Mouse (Mus musculus): ENCODE measurements around the gene Uchl3. TPM values are rescaled to one million over a fixed set of nuclear protein-coding genes. Genes with fewer than 3 reads are reported as not detected.

Uchl3 gene
- polyA plus RNA-seq, 1 experiment from 2014 or later = 294 TPM

- DNase-seq (no peak), ATAC-seq (ENCODE audit: low FRiP score, low TSS enrichment) (no peak)
- no peaks in the 10 kb centered on the region for H3K27me3 ChIP-seq (ENCODE audit: control insufficient read depth, insufficient read depth, low read length)
- WGBS = 93% methylated on average over 2 of the region's 2 CpGs
- no peaks in the 10 kb centered on the region for H3K9me3 ChIP-seq (ENCODE audit: control insufficient read depth, low read length)
- H3K27ac ChIP-seq (replicated peaks; ENCODE audit: low read depth, low read length) = no peak overlapping the region
- no peaks in the 10 kb centered on the region for H3K4me1 ChIP-seq (ENCODE audit: control insufficient read depth, insufficient read depth, low read length)
- H3K4me2 ChIP-seq (ENCODE audit: low read length) = no peak overlapping the region
- H3K36me3 ChIP-seq (ENCODE audit: control insufficient read depth, insufficient read depth, low read length) = peaks cover 30% of the 10 kb centered on the region
- no peak overlapping the region for H3K4me3 ChIP-seq (replicated peaks; ENCODE audit: low read depth, low read length)
- H3K9ac ChIP-seq (replicated peaks; ENCODE audit: low read length) = no peak overlapping the region
These were observed 23.2 kb upstream of the Uchl3 start for GRCm38 (mm10) chr14:101630548-101630947.

DNA sequence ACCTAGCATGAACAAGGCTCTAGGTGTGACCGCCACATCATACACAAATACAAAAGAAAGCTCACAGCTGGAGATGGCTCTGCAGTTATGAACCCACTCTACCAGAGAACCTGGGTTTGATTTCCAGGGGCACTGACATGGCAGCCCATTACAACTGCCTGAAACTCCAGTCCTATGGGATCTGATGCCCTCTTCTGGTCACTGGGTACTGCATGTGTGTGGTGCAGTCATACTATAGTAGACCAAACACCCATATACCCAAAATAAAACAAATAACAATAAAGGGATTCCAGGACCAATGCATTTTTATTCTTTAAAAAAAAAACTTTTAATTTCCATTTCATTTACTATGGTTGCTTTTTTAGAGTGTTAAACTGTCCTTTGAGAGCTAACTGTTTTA is 18.0 kb upstream of the Uchl3 start:
- H3K9me3 ChIP-seq (ENCODE audit: control insufficient read depth, low read length) = no peaks in the 10 kb centered on the region
- no peak overlapping the region for H3K4me2 ChIP-seq (ENCODE audit: low read length)
- peaks cover 31% of the 10 kb centered on the region for H3K36me3 ChIP-seq (ENCODE audit: control insufficient read depth, insufficient read depth, low read length)
- peaks cover 7% of the 10 kb centered on the region for H3K4me1 ChIP-seq (ENCODE audit: control insufficient read depth, insufficient read depth, low read length)
- no peak overlapping the region for H3K9ac ChIP-seq (replicated peaks; ENCODE audit: low read length)
- no peak overlapping the region for H3K4me3 ChIP-seq (replicated peaks; ENCODE audit: low read depth, low read length)
- ATAC-seq (ENCODE audit: low FRiP score, low TSS enrichment) (no peak), DNase-seq (no peak)
- H3K27me3 ChIP-seq (ENCODE audit: control insufficient read depth, insufficient read depth, low read length) = no peaks in the 10 kb centered on the region
- WGBS = 95% methylated on average over 1 of the region's 1 CpGs
- H3K27ac ChIP-seq (replicated peaks; ENCODE audit: low read depth, low read length) = no peak overlapping the region

DNA sequence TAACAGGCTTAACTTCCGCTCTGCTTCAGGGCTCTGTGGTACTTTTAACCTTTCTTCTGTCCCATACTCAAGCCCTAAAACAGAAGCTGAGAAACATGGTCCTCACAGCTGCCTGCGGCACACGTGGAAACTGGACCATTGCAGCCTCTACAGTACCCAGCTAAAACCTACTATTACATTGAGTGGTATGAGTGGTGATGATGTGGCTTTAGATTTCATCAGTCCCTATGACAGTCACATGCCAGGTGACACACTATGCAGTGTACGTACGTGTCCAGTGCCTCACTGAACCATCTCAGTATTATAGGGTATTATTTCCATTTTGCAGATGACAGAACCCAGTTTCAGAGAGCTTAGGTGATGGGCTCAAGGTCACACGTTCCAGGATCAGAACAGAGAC is 16.4 kb upstream of the Uchl3 start:
- 92% methylated on average over 6 of the region's 6 CpGs for WGBS
- H3K4me2 ChIP-seq (ENCODE audit: low read length) = no peak overlapping the region
- no peak overlapping the region for H3K9ac ChIP-seq (replicated peaks; ENCODE audit: low read length)
- no peak overlapping the region for H3K4me3 ChIP-seq (replicated peaks; ENCODE audit: low read depth, low read length)
- peaks cover 7% of the 10 kb centered on the region for H3K4me1 ChIP-seq (ENCODE audit: control insufficient read depth, insufficient read depth, low read length)
- ATAC-seq (ENCODE audit: low FRiP score, low TSS enrichment) = no peak
- peaks cover 23% of the 10 kb centered on the region for H3K36me3 ChIP-seq (ENCODE audit: control insufficient read depth, insufficient read depth, low read length)
- no peaks in the 10 kb centered on the region for H3K9me3 ChIP-seq (ENCODE audit: control insufficient read depth, low read length)
- DNase-seq = no peak
- H3K27ac ChIP-seq (replicated peaks; ENCODE audit: low read depth, low read length) = no peak overlapping the region
- no peaks in the 10 kb centered on the region for H3K27me3 ChIP-seq (ENCODE audit: control insufficient read depth, insufficient read depth, low read length)

GRCm38 (mm10) chr14:101640153-101640843 is 13.5 kb upstream of the Uchl3 start, which contains the start of gene Commd6:
Commd6 (minus strand) TSS chr14:101640686.
- Histone ChIP-seq H3K4me3 (replicated peaks; ENCODE audit: low read depth, low read length) (peak within 1 kb of the TSS; percentile 59), H3K9ac (replicated peaks; ENCODE audit: low read length) (peak within 1 kb of the TSS; percentile 68), H3K4me2 (ENCODE audit: low read length) (peak within 1 kb of the TSS; percentile 89), H3K9me3 (ENCODE audit: control insufficient read depth, low read length) (no peaks in the 10 kb centered on the region), H3K4me1 (ENCODE audit: control insufficient read depth, insufficient read depth, low read length) (peaks cover 7% of the 10 kb centered on the region), H3K27me3 (ENCODE audit: control insufficient read depth, insufficient read depth, low read length) (no peaks in the 10 kb centered on the region), H3K27ac (replicated peaks; ENCODE audit: low read depth, low read length) (peak within 1 kb of the TSS; percentile 88), H3K36me3 (ENCODE audit: control insufficient read depth, insufficient read depth, low read length) (peaks cover 4% of the 10 kb centered on the region; the same call in 1 of the 2 replicates)
- ATAC-seq (ENCODE audit: low FRiP score, low TSS enrichment) (peak; percentile 98), DNase-seq (peak; percentile 96)
- WGBS = under 1% methylated on average over 39 of the region's 39 CpGs

DNA sequence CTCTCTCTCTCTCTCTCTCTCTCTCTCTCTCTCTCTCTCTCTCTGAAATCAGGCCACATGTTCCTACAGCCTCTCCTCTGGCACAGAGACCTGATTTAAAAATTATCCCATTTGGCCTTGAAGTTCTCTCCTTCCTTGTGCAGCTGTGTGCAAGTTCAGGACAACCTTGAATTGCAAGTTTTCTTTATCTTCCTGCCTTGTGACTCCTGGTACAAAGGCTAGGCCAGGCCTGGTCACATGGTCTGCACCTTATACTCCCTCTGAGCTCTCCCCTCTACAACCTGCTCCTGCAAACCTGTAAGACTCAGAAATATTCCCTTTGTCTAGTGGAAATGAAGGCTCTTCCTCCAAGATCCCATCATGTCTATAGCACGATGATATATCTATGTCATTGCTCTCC is 8.8 kb upstream of the Uchl3 start:
- H3K36me3 ChIP-seq (ENCODE audit: control insufficient read depth, insufficient read depth, low read length) = no peaks in the 10 kb centered on the region
- H3K4me1 ChIP-seq (ENCODE audit: control insufficient read depth, insufficient read depth, low read length) = no peaks in the 10 kb centered on the region
- H3K4me3 ChIP-seq (replicated peaks; ENCODE audit: low read depth, low read length) = no peak overlapping the region
- H3K27ac ChIP-seq (replicated peaks; ENCODE audit: low read depth, low read length) = no peak overlapping the region
- WGBS = 81% methylated on average over 1 of the region's 1 CpGs
- H3K27me3 ChIP-seq (ENCODE audit: control insufficient read depth, insufficient read depth, low read length) = no peaks in the 10 kb centered on the region
- H3K9me3 ChIP-seq (ENCODE audit: control insufficient read depth, low read length) = no peaks in the 10 kb centered on the region
- ATAC-seq (ENCODE audit: low FRiP score, low TSS enrichment) (no peak), DNase-seq (no peak)
- H3K4me2 ChIP-seq (ENCODE audit: low read length) = no peak overlapping the region
- H3K9ac ChIP-seq (replicated peaks; ENCODE audit: low read length) = no peak overlapping the region

GRCm38 (mm10) chr14:101650551-101650950 is 3.2 kb upstream of the Uchl3 start:
- no peaks in the 10 kb centered on the region for H3K36me3 ChIP-seq (ENCODE audit: control insufficient read depth, insufficient read depth, low read length)
- no peak overlapping the region for H3K27ac ChIP-seq (replicated peaks; ENCODE audit: low read depth, low read length)
- 87% methylated on average over 4 of the region's 4 CpGs for WGBS
- DNase-seq (no peak), ATAC-seq (ENCODE audit: low FRiP score, low TSS enrichment) (no peak)
- H3K27me3 ChIP-seq (ENCODE audit: control insufficient read depth, insufficient read depth, low read length) = no peaks in the 10 kb centered on the region
- no peaks in the 10 kb centered on the region for H3K9me3 ChIP-seq (ENCODE audit: control insufficient read depth, low read length)
- no peak overlapping the region for H3K9ac ChIP-seq (replicated peaks; ENCODE audit: low read length)
- no peak overlapping the region for H3K4me2 ChIP-seq (ENCODE audit: low read length)
- no peak overlapping the region for H3K4me3 ChIP-seq (replicated peaks; ENCODE audit: low read depth, low read length)
- peaks cover 10% of the 10 kb centered on the region for H3K4me1 ChIP-seq (ENCODE audit: control insufficient read depth, insufficient read depth, low read length)

- peaks cover 11% of the 10 kb centered on the region for H3K4me1 ChIP-seq (ENCODE audit: control insufficient read depth, insufficient read depth, low read length)
- H3K9ac ChIP-seq (replicated peaks; ENCODE audit: low read length) = no peak overlapping the region
- ATAC-seq (ENCODE audit: low FRiP score, low TSS enrichment) (no peak), DNase-seq (no peak)
- H3K4me3 ChIP-seq (replicated peaks; ENCODE audit: low read depth, low read length) = no peak overlapping the region
- no peak overlapping the region for H3K27ac ChIP-seq (replicated peaks; ENCODE audit: low read depth, low read length)
- 96% methylated on average over 6 of the region's 6 CpGs for WGBS
- H3K9me3 ChIP-seq (ENCODE audit: control insufficient read depth, low read length) = no peaks in the 10 kb centered on the region
- H3K27me3 ChIP-seq (ENCODE audit: control insufficient read depth, insufficient read depth, low read length) = no peaks in the 10 kb centered on the region
- H3K36me3 ChIP-seq (ENCODE audit: control insufficient read depth, insufficient read depth, low read length) = 0 out of 2 replicates have a peak, but pooled peaks cover 3% of the 10 kb centered on the region
- H3K4me2 ChIP-seq (ENCODE audit: low read length) = no peak overlapping the region
These were observed 1.2 kb upstream of the Uchl3 start for GRCm38 (mm10) chr14:101652571-101652970.

GRCm38 (mm10) chr14:101654526-101654909 is 751 bp downstream of the Uchl3 start:
- WGBS = 0% methylated on average over 10 of the region's 10 CpGs
- H3K9me3 ChIP-seq (ENCODE audit: control insufficient read depth, low read length) = no peaks in the 10 kb centered on the region
- peak; percentile 57 for DNase-seq
- ATAC-seq (ENCODE audit: low FRiP score, low TSS enrichment) = no peak; the same call in 1 of the 2 replicates
- H3K36me3 ChIP-seq (ENCODE audit: control insufficient read depth, insufficient read depth, low read length) = 0 out of 2 replicates have a peak, but pooled peaks cover 3% of the 10 kb centered on the region
- H3K27ac ChIP-seq (replicated peaks; ENCODE audit: low read depth, low read length) = peak overlapping the region; percentile 83
- H3K27me3 ChIP-seq (ENCODE audit: control insufficient read depth, insufficient read depth, low read length) = no peaks in the 10 kb centered on the region
- H3K9ac ChIP-seq (replicated peaks; ENCODE audit: low read length) = peak overlapping the region; percentile 91
- H3K4me2 ChIP-seq (ENCODE audit: low read length) = peak overlapping the region; percentile 67
- peaks cover 11% of the 10 kb centered on the region for H3K4me1 ChIP-seq (ENCODE audit: control insufficient read depth, insufficient read depth, low read length)
- peak overlapping the region; percentile 97 for H3K4me3 ChIP-seq (replicated peaks; ENCODE audit: low read depth, low read length)

DNA sequence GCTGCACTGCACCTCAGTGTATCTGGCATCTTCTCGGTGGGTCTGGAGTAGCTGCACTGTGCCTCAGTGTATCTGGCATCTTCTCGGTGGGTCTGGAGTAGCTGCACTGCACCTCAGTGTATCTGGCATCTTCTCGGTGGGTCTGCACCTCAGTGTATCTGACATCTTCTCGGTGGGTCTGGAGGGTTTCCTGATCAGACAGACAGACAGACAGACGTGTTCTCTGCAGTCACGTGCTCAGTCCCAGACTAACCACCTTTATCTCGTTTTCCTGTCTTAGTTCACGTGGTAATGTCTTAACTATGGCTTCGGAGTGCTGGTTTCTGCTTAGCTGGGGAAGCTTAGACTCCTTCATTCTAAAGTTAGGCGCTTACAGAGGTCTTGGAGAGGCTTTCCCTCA is 2.5 kb downstream of the Uchl3 start:
- ATAC-seq (ENCODE audit: low FRiP score, low TSS enrichment) = no peak
- 87% methylated on average over 10 of the region's 10 CpGs for WGBS

More for the DNA sequence above, 2.5 kb downstream of the Uchl3 start:
- no peak overlapping the region for H3K9ac ChIP-seq (replicated peaks; ENCODE audit: low read length)
- H3K27ac ChIP-seq (replicated peaks; ENCODE audit: low read depth, low read length) = no peak overlapping the region
- DNase-seq = no peak
- peaks cover 11% of the 10 kb centered on the region for H3K4me1 ChIP-seq (ENCODE audit: control insufficient read depth, insufficient read depth, low read length)
- no peak overlapping the region for H3K4me2 ChIP-seq (ENCODE audit: low read length)
- H3K27me3 ChIP-seq (ENCODE audit: control insufficient read depth, insufficient read depth, low read length) = no peaks in the 10 kb centered on the region
- no peaks in the 10 kb centered on the region for H3K9me3 ChIP-seq (ENCODE audit: control insufficient read depth, low read length)
- peaks cover 9% of the 10 kb centered on the region for H3K36me3 ChIP-seq (ENCODE audit: control insufficient read depth, insufficient read depth, low read length)
- H3K4me3 ChIP-seq (replicated peaks; ENCODE audit: low read depth, low read length) = no peak overlapping the region
